Mouse (Mus musculus): ENCODE data around the gene Liph. TPM values are rescaled to one million over a fixed set of nuclear protein-coding genes. Genes with fewer than 3 reads are reported as not detected.

Gene Liph
- total and polyA plus RNA-seq, 2 experiments from 2014 or later: 0.12 to 2.8 TPM

DNA sequence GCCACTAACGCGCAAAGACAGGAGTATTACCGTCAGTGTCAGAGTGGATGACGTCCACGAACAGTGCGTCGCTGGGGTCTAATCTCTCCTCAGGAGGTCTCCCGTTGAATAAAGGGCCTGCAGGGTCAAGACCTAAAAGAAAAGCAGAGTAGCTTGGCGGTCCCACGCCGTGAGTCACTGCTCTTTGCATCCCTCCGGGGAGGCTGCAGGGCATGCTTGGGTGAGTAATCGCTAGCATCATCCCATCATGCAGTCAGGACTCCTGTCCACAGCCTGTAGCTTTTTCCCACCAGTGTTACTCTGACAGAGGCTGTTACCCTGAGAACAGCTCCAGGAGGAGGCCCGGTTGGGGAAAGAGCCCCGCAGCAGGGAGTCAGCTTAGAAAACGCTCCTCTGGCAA, 19.3 kb downstream of the Liph start:
- Histone ChIP-seq H3K9me3 (replicated peaks; ENCODE audit: control insufficient read depth, low read length) (no peaks in the 10 kb centered on the region), H3K4me3 (ENCODE audit: low read depth, low read length) (0 out of 2 replicates have a peak overlapping the region, but pooled peaks have one; percentile 4), H3K9ac (replicated peaks; ENCODE audit: low read depth, low read length) (no peak overlapping the region), H3K27me3 (ENCODE audit: control insufficient read depth, insufficient read depth, low read length) (no peaks in the 10 kb centered on the region), H3K27ac (ENCODE audit: low read depth) (no peak overlapping the region), H3K4me2 (ENCODE audit: low read depth, low read length) (peak overlapping the region; percentile 43), H3K4me1 (ENCODE audit: control insufficient read depth, insufficient read depth) (no peaks in the 10 kb centered on the region), H3K36me3 (replicated peaks; ENCODE audit: control insufficient read depth, insufficient read depth, low read length) (no peaks in the 10 kb centered on the region)
- 2% methylated on average over 16 of the region's 16 CpGs for WGBS
- TF ChIP-seq EP300 (IDR thresholded peaks at IDR 0.05; ENCODE audit: low read depth): no peak
- no peak for TF ChIP-seq CTCF (IDR thresholded peaks at IDR 0.05; ENCODE audit: low read depth)
- DNase-seq (ENCODE audit: low spot score): no peak
- ATAC-seq (ENCODE audit: insufficient read depth, low read depth): 0 out of 2 replicates have a peak, but pooled peaks have one; percentile 20

DNA sequence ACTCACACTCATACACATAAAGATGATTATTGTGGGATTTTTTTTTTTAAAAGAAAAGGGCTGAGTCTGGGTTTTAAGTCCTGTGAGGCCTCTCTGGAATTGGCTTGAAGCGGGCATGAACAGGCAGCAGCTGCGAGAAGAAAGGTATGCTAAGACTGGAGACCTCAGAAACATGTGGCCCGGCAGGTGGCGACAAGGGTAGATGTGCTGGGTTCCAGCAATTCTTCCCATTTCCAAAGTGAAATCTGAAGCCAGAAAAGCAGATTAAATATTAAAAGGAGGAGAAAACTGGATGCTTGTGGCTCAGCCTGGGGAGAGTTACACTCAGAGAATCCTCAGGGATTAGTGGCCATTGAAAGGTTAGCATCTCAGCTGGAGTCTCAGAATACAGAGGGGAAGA, 24.0 kb downstream of the Liph start:
- 67% methylated on average over 4 of the region's 4 CpGs for WGBS
- Histone ChIP-seq H3K36me3 (replicated peaks; ENCODE audit: control insufficient read depth, insufficient read depth, low read length) (no peaks in the 10 kb centered on the region), H3K4me1 (ENCODE audit: control insufficient read depth, insufficient read depth) (no peaks in the 10 kb centered on the region), H3K9ac (replicated peaks; ENCODE audit: low read depth, low read length) (no peak overlapping the region), H3K4me3 (ENCODE audit: low read depth, low read length) (no peak overlapping the region), H3K4me2 (ENCODE audit: low read depth, low read length) (no peak overlapping the region), H3K27me3 (ENCODE audit: control insufficient read depth, insufficient read depth, low read length) (no peaks in the 10 kb centered on the region), H3K9me3 (replicated peaks; ENCODE audit: control insufficient read depth, low read length) (no peaks in the 10 kb centered on the region), H3K27ac (ENCODE audit: low read depth) (no peak overlapping the region)
- no peak for DNase-seq (ENCODE audit: low spot score)
- TF ChIP-seq EP300 (IDR thresholded peaks at IDR 0.05; ENCODE audit: low read depth): no peak
- no peak for TF ChIP-seq CTCF (IDR thresholded peaks at IDR 0.05; ENCODE audit: low read depth)
- no peak for ATAC-seq (ENCODE audit: insufficient read depth, low read depth)

DNA sequence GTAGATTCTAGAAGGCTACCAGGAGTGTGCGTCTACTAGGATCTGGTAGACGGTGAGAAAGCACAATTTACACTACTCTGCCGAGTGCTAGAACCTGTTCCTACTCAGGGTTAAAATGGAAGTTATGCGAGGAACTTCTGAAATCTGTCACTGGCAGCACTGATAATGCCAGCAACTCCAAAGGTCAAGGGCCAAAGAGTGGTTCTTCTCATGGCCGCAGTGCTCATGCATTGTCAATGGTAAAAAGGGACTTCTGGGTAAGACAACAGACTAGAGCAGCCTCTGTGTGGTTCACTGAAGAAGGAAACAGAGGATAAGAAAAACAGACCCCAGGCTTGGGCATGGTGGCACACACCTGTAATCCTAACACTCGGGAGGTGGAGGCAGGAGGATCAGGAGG, 24.9 kb downstream of the Liph start:
- no peak for TF ChIP-seq CTCF (IDR thresholded peaks at IDR 0.05; ENCODE audit: low read depth)
- no peak for TF ChIP-seq EP300 (IDR thresholded peaks at IDR 0.05; ENCODE audit: low read depth)
- no peak for ATAC-seq (ENCODE audit: insufficient read depth, low read depth)
- Histone ChIP-seq H3K36me3 (replicated peaks; ENCODE audit: control insufficient read depth, insufficient read depth, low read length) (no peaks in the 10 kb centered on the region), H3K27me3 (ENCODE audit: control insufficient read depth, insufficient read depth, low read length) (no peaks in the 10 kb centered on the region), H3K4me1 (ENCODE audit: control insufficient read depth, insufficient read depth) (no peaks in the 10 kb centered on the region), H3K27ac (ENCODE audit: low read depth) (no peak overlapping the region), H3K4me3 (ENCODE audit: low read depth, low read length) (no peak overlapping the region), H3K4me2 (ENCODE audit: low read depth, low read length) (no peak overlapping the region), H3K9me3 (replicated peaks; ENCODE audit: control insufficient read depth, low read length) (no peaks in the 10 kb centered on the region), H3K9ac (replicated peaks; ENCODE audit: low read depth, low read length) (no peak overlapping the region)
- DNase-seq (ENCODE audit: low spot score): no peak
- 76% methylated on average over 6 of the region's 6 CpGs for WGBS

DNA sequence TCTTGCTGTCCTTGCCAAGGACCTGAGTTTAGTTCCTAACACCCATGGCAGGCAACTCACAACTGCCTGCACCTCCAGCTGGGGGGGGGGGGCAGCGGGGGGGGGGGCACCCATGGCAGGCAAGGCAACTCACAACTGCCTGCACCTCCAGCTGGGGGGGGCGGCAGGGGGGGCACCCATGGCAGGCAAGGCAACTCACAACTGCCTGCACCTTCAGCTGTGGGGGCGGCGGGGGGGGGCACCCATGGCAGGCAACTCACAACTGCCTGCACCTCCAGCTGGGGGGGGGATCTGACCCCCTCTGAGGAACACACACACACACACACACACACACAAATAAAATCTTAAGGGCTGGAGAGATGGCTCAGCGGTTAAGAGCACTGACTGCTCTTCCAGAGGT, 25.6 kb downstream of the Liph start:
- H3K4me3 ChIP-seq (ENCODE audit: low read depth, low read length): no peak overlapping the region
- no peak overlapping the region for H3K9ac ChIP-seq (replicated peaks; ENCODE audit: low read depth, low read length)
- H3K27ac ChIP-seq (ENCODE audit: low read depth): no peak overlapping the region
- no peak for ATAC-seq (ENCODE audit: insufficient read depth, low read depth)
- DNase-seq (ENCODE audit: low spot score): no peak
- TF ChIP-seq EP300 (IDR thresholded peaks at IDR 0.05; ENCODE audit: low read depth) (no peak), CTCF (IDR thresholded peaks at IDR 0.05; ENCODE audit: low read depth) (no peak)
- WGBS: 69% methylated on average over 5 of the region's 5 CpGs
- no peaks in the 10 kb centered on the region for H3K27me3 ChIP-seq (ENCODE audit: control insufficient read depth, insufficient read depth, low read length)
- no peaks in the 10 kb centered on the region for H3K4me1 ChIP-seq (ENCODE audit: control insufficient read depth, insufficient read depth)
- H3K4me2 ChIP-seq (ENCODE audit: low read depth, low read length): no peak overlapping the region
- no peaks in the 10 kb centered on the region for H3K36me3 ChIP-seq (replicated peaks; ENCODE audit: control insufficient read depth, insufficient read depth, low read length)
- H3K9me3 ChIP-seq (replicated peaks; ENCODE audit: control insufficient read depth, low read length): no peaks in the 10 kb centered on the region

GRCm38 (mm10) chr16:21965576-21965975, 29.9 kb downstream of the Liph start:
- no peaks in the 10 kb centered on the region for H3K4me1 ChIP-seq (ENCODE audit: control insufficient read depth, insufficient read depth)
- 56% methylated on average over 3 of the region's 3 CpGs for WGBS
- no peaks in the 10 kb centered on the region for H3K36me3 ChIP-seq (replicated peaks; ENCODE audit: control insufficient read depth, insufficient read depth, low read length)
- H3K4me2 ChIP-seq (ENCODE audit: low read depth, low read length): no peak overlapping the region
- no peak for ATAC-seq (ENCODE audit: insufficient read depth, low read depth)
- H3K4me3 ChIP-seq (ENCODE audit: low read depth, low read length): no peak overlapping the region
- DNase-seq (ENCODE audit: low spot score): no peak
- H3K9ac ChIP-seq (replicated peaks; ENCODE audit: low read depth, low read length): no peak overlapping the region
- TF ChIP-seq EP300 (IDR thresholded peaks at IDR 0.05; ENCODE audit: low read depth) (no peak), CTCF (IDR thresholded peaks at IDR 0.05; ENCODE audit: low read depth) (no peak)
- no peaks in the 10 kb centered on the region for H3K9me3 ChIP-seq (replicated peaks; ENCODE audit: control insufficient read depth, low read length)
- H3K27me3 ChIP-seq (ENCODE audit: control insufficient read depth, insufficient read depth, low read length): no peaks in the 10 kb centered on the region
- H3K27ac ChIP-seq (ENCODE audit: low read depth): no peak overlapping the region

DNA sequence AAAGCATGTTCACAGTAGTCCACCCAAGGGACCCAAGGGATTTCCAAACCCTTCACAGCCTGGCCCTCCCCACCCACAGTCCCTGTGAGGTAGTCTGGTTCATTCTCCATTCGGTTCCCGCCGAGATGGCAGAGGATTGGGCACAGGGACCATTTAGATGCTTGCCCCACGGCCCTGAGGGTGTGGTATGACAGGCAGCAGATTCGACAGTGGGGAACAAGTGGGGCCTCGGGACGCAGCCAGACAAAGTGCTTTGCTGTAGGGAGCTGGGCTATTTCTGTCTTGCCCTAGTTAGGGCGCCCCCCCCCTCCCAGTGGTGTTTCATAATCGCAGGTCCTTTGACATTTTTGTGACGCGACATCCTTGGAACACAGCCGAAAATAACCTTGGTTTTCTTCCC, 39.9 kb downstream of the Liph start:
- no peak overlapping the region for H3K4me3 ChIP-seq (ENCODE audit: low read depth, low read length)
- peaks cover 6% of the 10 kb centered on the region; the same call in 1 of the 2 replicates for H3K4me1 ChIP-seq (ENCODE audit: control insufficient read depth, insufficient read depth)
- H3K27ac ChIP-seq (ENCODE audit: low read depth): peak overlapping the region; percentile 67
- 24% methylated on average over 12 of the region's 12 CpGs for WGBS
- ATAC-seq (ENCODE audit: insufficient read depth, low read depth): peak; percentile 91
- no peaks in the 10 kb centered on the region for H3K27me3 ChIP-seq (ENCODE audit: control insufficient read depth, insufficient read depth, low read length)
- H3K9ac ChIP-seq (replicated peaks; ENCODE audit: low read depth, low read length): peak overlapping the region; percentile 32
- H3K4me2 ChIP-seq (ENCODE audit: low read depth, low read length): peak overlapping the region; percentile 39; the same call in 1 of the 2 replicates
- H3K36me3 ChIP-seq (replicated peaks; ENCODE audit: control insufficient read depth, insufficient read depth, low read length): no peaks in the 10 kb centered on the region
- DNase-seq (ENCODE audit: low spot score): peak; percentile 79
- H3K9me3 ChIP-seq (replicated peaks; ENCODE audit: control insufficient read depth, low read length): no peaks in the 10 kb centered on the region
- no peak for TF ChIP-seq CTCF (IDR thresholded peaks at IDR 0.05; ENCODE audit: low read depth)
- no peak for TF ChIP-seq EP300 (IDR thresholded peaks at IDR 0.05; ENCODE audit: low read depth)
